Mouse (Mus musculus): ENCODE measurements at regions not wholly inside any gene's neighbourhood (a gene's known extent, or its start where the extent isn't known, plus 50 kb on each side); places are given as distances from the start of the nearest gene placed in this dataset.

DNA sequence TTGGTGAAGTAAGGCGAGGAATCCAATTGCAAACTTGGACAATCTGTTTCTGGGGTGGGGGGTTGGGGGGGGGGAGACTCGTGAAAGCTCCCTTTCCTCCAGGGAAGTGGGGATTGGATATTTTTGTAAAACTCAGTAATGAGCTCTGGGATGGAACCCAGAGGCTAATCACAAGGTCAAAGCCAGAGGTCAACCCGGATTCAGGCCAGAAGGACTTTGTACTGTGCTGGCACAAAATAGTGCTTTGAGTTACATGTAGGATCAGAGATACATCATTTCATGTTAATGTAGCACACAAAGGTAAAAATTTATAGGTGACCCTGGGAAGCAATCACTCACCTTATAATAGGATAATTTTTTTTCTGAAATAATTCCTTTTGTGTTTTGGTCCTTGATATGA, 309.5 kb upstream of the Slc30a5 start:
- no peak overlapping the region for H3K4me3 ChIP-seq (replicated peaks)
- H3K36me3 ChIP-seq (replicated peaks): no peaks in the 10 kb centered on the region
- no peak overlapping the region for H3K9ac ChIP-seq
- no peaks in the 10 kb centered on the region for H3K9me3 ChIP-seq
- no peak for ATAC-seq (ENCODE audit: low FRiP score)
- no peaks in the 10 kb centered on the region for H3K27me3 ChIP-seq
- H3K4me1 ChIP-seq: no peaks in the 10 kb centered on the region
- H3K4me2 ChIP-seq: no peak overlapping the region
- WGBS: 67% methylated on average over 3 of the region's 3 CpGs
- no peak overlapping the region for H3K27ac ChIP-seq

- H3K9me3 ChIP-seq: no peaks in the 10 kb centered on the region
- ATAC-seq (ENCODE audit: low FRiP score): no peak
- no peak overlapping the region for H3K4me3 ChIP-seq (replicated peaks)
- 89% methylated on average over 6 of the region's 6 CpGs for WGBS
- no peak overlapping the region for H3K9ac ChIP-seq
- H3K4me2 ChIP-seq: no peak overlapping the region
- H3K27me3 ChIP-seq: no peaks in the 10 kb centered on the region
- no peaks in the 10 kb centered on the region for H3K36me3 ChIP-seq (replicated peaks)
- H3K27ac ChIP-seq: no peak overlapping the region
- H3K4me1 ChIP-seq: no peaks in the 10 kb centered on the region
Measured at GRCm38 (mm10) chr13:101142104-101142735, 309.0 kb upstream of the Slc30a5 start.

- no peaks in the 10 kb centered on the region for H3K27me3 ChIP-seq
- WGBS: 84% methylated on average over 3 of the region's 3 CpGs
- no peaks in the 10 kb centered on the region for H3K36me3 ChIP-seq (replicated peaks)
- no peaks in the 10 kb centered on the region for H3K9me3 ChIP-seq
- no peaks in the 10 kb centered on the region for H3K4me1 ChIP-seq
- H3K27ac ChIP-seq: no peak overlapping the region
- no peak overlapping the region for H3K4me2 ChIP-seq
- no peak overlapping the region for H3K4me3 ChIP-seq (replicated peaks)
- no peak overlapping the region for H3K9ac ChIP-seq
- ATAC-seq (ENCODE audit: low FRiP score): no peak
Measured at GRCm38 (mm10) chr13:101129466-101129865, 296.2 kb upstream of the Slc30a5 start.

DNA sequence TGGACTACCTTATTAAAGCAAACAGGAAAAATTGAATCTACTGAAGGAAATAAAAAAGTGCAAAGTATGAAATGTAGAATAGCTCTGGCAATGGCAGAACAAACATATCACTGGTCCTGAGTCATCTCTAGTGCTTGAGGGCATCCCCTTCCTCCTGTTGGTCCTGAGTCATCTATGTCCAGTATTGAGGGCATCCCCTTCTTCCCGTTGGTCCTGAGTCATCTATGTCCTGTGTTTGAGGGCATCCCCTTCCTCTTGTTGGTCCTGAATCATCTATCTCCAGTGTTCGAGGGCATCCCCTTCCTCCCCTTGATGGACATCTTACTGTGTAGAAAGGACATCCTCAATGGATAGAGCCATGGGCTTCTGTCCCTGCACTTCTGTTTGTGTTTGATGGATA, 294.6 kb upstream of the Slc30a5 start:
- Histone ChIP-seq H3K27me3 (no peaks in the 10 kb centered on the region), H3K9me3 (no peaks in the 10 kb centered on the region), H3K4me3 (replicated peaks) (no peak overlapping the region), H3K4me2 (no peak overlapping the region), H3K4me1 (no peaks in the 10 kb centered on the region), H3K9ac (no peak overlapping the region), H3K27ac (no peak overlapping the region), H3K36me3 (replicated peaks) (no peaks in the 10 kb centered on the region)
- no peak for ATAC-seq (ENCODE audit: low FRiP score)
- 92% methylated on average over 2 of the region's 2 CpGs for WGBS

DNA sequence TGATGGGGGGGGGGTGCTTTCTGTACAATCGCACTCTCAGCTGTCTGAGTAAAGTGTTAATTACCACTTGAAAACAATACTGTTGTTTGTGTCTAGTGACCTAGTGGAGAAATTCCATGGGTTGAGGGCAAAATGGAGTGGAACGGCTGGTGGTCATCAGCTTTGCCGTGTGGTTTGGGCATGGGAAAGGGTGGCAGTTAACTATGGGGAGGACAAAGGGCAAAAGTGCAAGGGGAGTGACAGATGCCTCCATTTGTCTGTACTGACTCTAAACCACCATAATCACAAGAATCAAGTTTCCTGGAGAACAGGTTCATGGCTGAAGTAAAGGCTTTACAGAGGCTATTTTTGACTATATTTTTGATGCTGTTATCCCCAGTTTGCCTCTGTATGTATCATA, 294.0 kb upstream of the Slc30a5 start:
- 72% methylated on average over 3 of the region's 3 CpGs for WGBS
- Histone ChIP-seq H3K27ac (no peak overlapping the region), H3K36me3 (replicated peaks) (no peaks in the 10 kb centered on the region), H3K9me3 (no peaks in the 10 kb centered on the region), H3K4me2 (no peak overlapping the region), H3K4me3 (replicated peaks) (no peak overlapping the region), H3K4me1 (no peaks in the 10 kb centered on the region), H3K9ac (no peak overlapping the region), H3K27me3 (no peaks in the 10 kb centered on the region)
- ATAC-seq (ENCODE audit: low FRiP score): no peak

DNA sequence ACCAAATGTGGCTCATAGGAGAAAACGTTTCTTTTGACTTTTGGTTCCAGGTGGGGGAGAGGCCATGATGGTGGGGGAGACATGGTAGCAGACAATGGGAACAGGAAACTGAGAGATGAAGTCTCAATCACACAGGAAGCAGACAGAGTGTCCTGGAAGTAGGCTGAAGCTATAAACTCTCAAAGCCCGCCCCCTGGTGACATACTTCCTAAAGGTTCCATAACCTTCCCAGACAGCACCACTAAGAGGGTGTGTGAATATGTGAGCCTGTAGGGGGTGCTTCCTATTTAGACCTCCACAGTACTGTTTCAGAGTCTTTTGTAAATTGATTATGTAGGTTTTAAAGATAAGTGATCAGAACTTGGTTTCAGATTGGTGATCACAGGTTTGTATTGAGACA, 284.1 kb upstream of the Slc30a5 start:
- H3K4me1 ChIP-seq: no peaks in the 10 kb centered on the region
- H3K9me3 ChIP-seq: no peaks in the 10 kb centered on the region
- no peak overlapping the region for H3K27ac ChIP-seq
- no peak overlapping the region for H3K4me2 ChIP-seq
- ATAC-seq (ENCODE audit: low FRiP score): no peak
- no peaks in the 10 kb centered on the region for H3K36me3 ChIP-seq (replicated peaks)
- H3K9ac ChIP-seq: no peak overlapping the region
- no peak overlapping the region for H3K4me3 ChIP-seq (replicated peaks)
- WGBS: 94% methylated on average over 2 of the region's 2 CpGs
- no peaks in the 10 kb centered on the region for H3K27me3 ChIP-seq

DNA sequence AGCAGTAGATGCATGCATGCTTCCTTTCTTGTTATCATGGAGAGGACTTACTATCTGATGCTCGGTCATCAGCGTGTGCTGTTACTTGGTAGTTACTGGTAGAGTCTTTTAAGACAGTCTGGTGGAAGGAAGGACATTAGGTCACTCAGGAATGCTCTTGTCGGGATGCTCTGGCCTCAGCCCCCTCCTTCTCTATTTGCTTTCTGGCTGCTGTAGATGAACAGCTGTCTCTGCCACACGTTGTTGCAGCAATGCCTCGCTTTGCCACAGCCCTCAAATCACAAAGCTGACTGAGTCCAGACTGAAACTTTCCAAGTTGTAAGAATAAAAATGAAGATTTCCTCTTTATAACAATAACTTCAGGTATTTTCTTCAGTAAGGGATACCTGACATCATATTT, 282.1 kb upstream of the Slc30a5 start:
- H3K4me1 ChIP-seq: no peaks in the 10 kb centered on the region
- no peak overlapping the region for H3K4me2 ChIP-seq
- H3K9ac ChIP-seq: no peak overlapping the region
- no peaks in the 10 kb centered on the region for H3K27me3 ChIP-seq
- no peak for ATAC-seq (ENCODE audit: low FRiP score)
- no peaks in the 10 kb centered on the region for H3K36me3 ChIP-seq (replicated peaks)
- H3K9me3 ChIP-seq: no peaks in the 10 kb centered on the region
- H3K27ac ChIP-seq: no peak overlapping the region
- 80% methylated on average over 5 of the region's 5 CpGs for WGBS
- H3K4me3 ChIP-seq (replicated peaks): no peak overlapping the region

- H3K9ac ChIP-seq: no peak overlapping the region
- H3K9me3 ChIP-seq: no peaks in the 10 kb centered on the region
- no peak overlapping the region for H3K4me3 ChIP-seq (replicated peaks)
- H3K4me2 ChIP-seq: no peak overlapping the region
- no peak overlapping the region for H3K27ac ChIP-seq
- H3K4me1 ChIP-seq: no peaks in the 10 kb centered on the region
- no peaks in the 10 kb centered on the region for H3K27me3 ChIP-seq
- ATAC-seq (ENCODE audit: low FRiP score): no peak
- 87% methylated on average over 4 of the region's 4 CpGs for WGBS
- H3K36me3 ChIP-seq (replicated peaks): no peaks in the 10 kb centered on the region
Measured at GRCm38 (mm10) chr13:101112176-101112575, 278.9 kb upstream of the Slc30a5 start.

GRCm38 (mm10) chr13:101111773-101112172, 278.5 kb upstream of the Slc30a5 start:
- no peaks in the 10 kb centered on the region for H3K27me3 ChIP-seq
- no peaks in the 10 kb centered on the region for H3K9me3 ChIP-seq
- no peak overlapping the region for H3K4me3 ChIP-seq (replicated peaks)
- no peak for ATAC-seq (ENCODE audit: low FRiP score)
- no peaks in the 10 kb centered on the region for H3K4me1 ChIP-seq
- H3K9ac ChIP-seq: no peak overlapping the region
- 82% methylated on average over 2 of the region's 2 CpGs for WGBS
- H3K4me2 ChIP-seq: no peak overlapping the region
- no peak overlapping the region for H3K27ac ChIP-seq
- no peaks in the 10 kb centered on the region for H3K36me3 ChIP-seq (replicated peaks)

- Histone ChIP-seq H3K27me3 (no peaks in the 10 kb centered on the region), H3K4me3 (replicated peaks) (no peak overlapping the region), H3K27ac (no peak overlapping the region), H3K9ac (no peak overlapping the region), H3K4me2 (no peak overlapping the region), H3K36me3 (replicated peaks) (no peaks in the 10 kb centered on the region), H3K4me1 (no peaks in the 10 kb centered on the region), H3K9me3 (no peaks in the 10 kb centered on the region)
- no peak for ATAC-seq (ENCODE audit: low FRiP score)
- 58% methylated on average over 3 of the region's 3 CpGs for whole genome bisulfite sequencing
Measured at GRCm38 (mm10) chr13:101100621-101101020, 267.4 kb upstream of the Slc30a5 start.

- Histone ChIP-seq H3K4me3 (replicated peaks) (no peak overlapping the region), H3K9ac (no peak overlapping the region), H3K27ac (no peak overlapping the region), H3K36me3 (replicated peaks) (no peaks in the 10 kb centered on the region), H3K4me1 (no peaks in the 10 kb centered on the region), H3K27me3 (no peaks in the 10 kb centered on the region), H3K9me3 (no peaks in the 10 kb centered on the region), H3K4me2 (no peak overlapping the region)
- ATAC-seq (ENCODE audit: low FRiP score): no peak
- WGBS: 93% methylated on average over 1 of the region's 1 CpGs
Measured at GRCm38 (mm10) chr13:101096856-101097255, 263.6 kb upstream of the Slc30a5 start.

GRCm38 (mm10) chr13:101096221-101096620, 263.0 kb upstream of the Slc30a5 start:
- H3K9ac ChIP-seq: no peak overlapping the region
- no peaks in the 10 kb centered on the region for H3K36me3 ChIP-seq (replicated peaks)
- H3K27ac ChIP-seq: no peak overlapping the region
- H3K27me3 ChIP-seq: no peaks in the 10 kb centered on the region
- 90% methylated on average over 6 of the region's 6 CpGs for WGBS
- H3K4me2 ChIP-seq: no peak overlapping the region
- H3K9me3 ChIP-seq: no peaks in the 10 kb centered on the region
- ATAC-seq (ENCODE audit: low FRiP score): no peak
- H3K4me1 ChIP-seq: no peaks in the 10 kb centered on the region
- H3K4me3 ChIP-seq (replicated peaks): no peak overlapping the region

DNA sequence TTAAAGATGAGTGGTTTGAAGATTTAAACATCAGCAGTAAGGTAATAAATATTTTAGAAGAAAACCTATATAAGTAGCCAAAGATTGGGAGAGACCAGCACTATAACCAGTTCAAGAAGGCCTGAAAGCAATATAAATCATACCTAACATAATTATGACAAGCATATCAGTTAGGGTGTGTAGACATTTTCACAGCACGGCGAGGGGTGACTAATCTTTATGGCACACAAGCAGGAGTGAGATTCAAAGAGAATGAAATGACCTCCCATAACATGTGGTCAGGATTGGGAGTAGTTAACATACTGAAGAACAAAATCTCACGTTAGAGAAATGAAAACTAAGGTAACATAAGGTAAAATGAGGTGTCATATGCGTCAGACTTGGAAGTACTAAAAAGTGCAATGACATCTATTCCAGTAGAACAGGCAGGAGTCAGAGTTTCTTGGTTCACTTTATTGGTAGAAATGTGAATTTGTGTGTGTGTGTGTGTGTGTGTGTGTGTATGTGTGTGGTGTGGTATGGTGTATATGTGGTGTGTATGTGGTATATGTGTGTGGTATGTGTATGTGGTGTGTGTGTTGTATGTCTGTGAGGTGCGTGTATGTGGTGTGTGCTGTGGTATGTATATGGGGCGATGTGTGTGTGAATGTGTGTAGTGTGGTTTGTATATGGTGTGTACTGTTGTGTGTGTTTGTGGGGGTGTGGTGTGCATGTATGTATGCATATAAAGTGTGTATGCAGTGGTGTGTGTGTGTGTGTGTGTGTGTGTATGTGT, 262.0 kb upstream of the Slc30a5 start:
- WGBS: 93% methylated on average over 6 of the region's 6 CpGs
- no peaks in the 10 kb centered on the region for H3K27me3 ChIP-seq

More for the DNA sequence above, 262.0 kb upstream of the Slc30a5 start:
- Histone ChIP-seq H3K4me3 (replicated peaks) (no peak overlapping the region), H3K4me2 (no peak overlapping the region), H3K27ac (no peak overlapping the region), H3K36me3 (replicated peaks) (no peaks in the 10 kb centered on the region), H3K9me3 (no peaks in the 10 kb centered on the region), H3K9ac (no peak overlapping the region), H3K4me1 (no peaks in the 10 kb centered on the region)
- ATAC-seq (ENCODE audit: low FRiP score): no peak

Data from forebrain, embryonic 12.5 days (tissue).